Mouse (Mus musculus) spleen, postnatal 10 days (tissue): ENCODE results near the gene Mtrf1l.

Experiments used
- DNase-seq, 2 experiments: peaks; one replicate each; pipeline ENCODE4 v3.0.0; 2021 to 2022; ENCODE audit warnings: low spot score in 2 of 2

Mtrf1l gene

DNA sequence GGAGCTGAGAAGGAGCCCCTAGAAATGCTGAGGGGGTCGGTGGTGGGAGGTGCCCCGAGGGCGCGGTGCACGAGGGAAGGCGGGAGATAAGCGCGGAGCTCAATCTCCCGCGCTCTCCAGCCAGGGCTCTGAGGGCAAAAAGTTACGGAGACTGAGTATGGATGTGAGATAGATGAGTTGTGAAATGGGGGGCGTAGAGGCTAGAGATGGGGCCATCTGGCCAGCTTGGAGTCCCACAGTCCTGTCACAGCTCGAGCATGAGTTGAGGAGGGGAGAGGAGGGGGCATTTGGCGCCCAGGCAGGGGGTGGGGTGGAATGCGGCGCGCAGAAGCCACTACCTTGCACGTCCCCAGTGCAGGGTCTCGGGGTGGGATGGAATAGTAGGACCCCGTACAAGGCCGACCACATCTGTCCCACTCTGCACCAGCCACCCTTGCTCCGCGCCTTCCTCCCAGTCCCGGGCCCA is 19.0 kb downstream of the Mtrf1l start:
- DNase-seq: peak; percentile 57 to 67

DNA sequence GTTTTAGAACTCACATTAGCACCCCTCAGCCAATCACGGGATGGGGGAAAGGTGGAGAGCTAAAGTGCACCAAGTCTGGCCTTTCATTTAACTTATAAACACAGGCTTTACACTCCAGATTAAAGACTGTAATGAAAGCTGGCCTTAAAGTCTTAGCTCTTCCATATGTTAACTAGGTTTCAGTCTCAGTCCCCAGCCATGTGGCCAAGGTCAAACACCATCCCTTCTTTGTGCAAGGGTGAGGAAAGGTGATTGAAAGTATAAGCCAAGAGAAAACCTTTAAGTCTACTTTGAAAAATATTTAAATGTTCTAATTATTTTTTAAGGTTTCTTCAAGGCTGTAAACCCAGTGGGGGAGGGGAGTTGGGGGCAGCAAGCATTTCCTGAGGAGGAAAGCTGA is 20.0 kb downstream of the Mtrf1l start:
- no peak for DNase-seq

DNA sequence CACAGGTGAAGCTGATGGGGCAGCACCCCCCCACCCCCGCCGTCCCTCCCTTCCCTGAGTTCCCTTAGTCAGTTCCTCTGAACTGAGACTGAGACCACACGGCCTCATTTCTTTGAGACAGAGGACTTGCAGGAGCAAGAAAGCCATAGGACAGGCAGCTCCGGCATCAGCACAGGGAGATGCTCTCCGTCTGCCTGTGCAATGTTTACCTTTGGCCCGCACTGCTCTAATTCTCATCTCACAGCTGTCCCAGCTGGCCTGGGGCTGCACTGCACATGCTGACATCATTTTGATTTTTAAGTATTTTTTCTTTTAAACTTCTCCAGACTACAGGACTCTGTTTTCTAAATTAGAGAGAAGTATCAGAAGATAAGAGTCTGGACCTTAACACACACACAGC is 20.8 kb downstream of the Mtrf1l start:
- no peak for DNase-seq

DNA sequence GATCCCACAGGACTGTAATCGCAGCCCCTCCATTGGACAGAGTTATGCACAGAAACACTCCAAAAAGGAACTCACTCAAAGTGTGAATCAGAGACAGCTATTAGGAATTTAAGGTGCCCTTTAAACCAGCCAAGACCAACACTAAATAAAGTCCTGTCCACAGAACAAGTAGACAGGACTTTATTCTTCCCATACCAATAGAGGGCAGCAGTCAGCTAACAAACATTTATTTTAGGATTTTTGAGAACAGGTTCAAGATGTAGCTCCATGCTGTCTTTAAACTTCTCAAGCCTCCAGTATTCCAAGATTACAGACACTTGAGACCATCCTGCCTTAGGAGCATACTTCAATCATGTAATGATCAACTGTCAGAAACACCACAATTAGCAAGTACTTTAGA is 23.2 kb downstream of the Mtrf1l start:
- DNase-seq: no peak

DNA sequence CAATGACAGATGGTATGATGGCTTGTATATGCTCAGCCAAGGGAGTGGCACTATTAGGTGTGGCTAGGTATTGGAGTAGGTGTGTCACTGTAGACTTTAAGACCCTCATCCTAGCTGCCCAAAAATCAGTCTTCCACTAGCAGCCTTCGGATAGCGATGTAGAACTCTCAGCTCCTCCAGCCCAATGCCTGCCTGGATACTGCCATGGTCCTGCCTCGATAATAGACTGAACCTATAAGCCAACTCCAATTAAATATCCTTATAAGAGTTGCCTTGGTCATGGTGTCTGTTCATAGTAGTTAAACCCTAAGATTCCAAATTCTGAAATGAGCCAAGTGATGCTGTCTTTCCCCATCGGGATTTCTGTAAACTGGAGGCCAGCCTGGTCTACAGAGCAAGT is 25.6 kb downstream of the Mtrf1l start:
- DNase-seq: no peak

DNA sequence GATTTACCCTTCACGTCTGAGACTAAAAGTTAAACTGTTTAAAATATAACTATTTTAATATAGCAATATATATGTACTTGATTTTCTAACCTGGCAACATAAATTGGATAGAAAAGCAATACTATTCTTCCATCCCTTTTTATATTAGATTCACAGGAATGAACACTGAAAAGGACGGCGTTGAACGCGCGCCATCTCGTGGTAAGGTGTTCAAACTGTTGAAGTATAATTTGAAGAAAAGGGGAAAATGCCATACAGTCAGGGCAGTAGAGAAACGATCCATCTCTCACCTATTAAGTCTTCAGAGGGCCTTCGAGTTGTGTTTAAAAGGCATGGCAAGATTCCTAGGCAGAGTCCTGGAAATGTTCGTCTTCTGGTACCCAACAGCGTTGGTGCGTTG is 33.1 kb downstream of the Mtrf1l start:
- peak in 1 of 2 experiments; percentile 61 for DNase-seq

DNA sequence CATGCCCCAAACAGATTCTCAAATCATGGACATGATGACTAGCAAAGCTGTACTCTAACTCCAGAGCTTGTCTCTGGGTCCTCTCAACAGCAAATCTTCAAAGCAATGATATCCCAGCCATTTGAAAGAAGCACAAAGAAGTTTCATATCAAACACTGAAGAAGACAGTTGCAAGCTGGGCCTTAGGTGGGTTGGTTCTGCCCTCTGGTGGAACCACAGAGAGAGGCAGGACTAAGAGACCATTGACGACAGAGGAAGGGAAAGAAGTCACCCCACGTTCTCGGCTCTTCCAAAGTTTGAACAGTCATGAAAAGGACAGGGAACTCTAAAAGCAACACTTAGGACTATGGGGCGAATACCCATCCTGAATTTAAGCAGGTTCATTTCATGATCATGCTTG is 36.8 kb downstream of the Mtrf1l start:
- peak in 1 of 2 experiments; percentile 32 for DNase-seq
